ENCODE assay signal across 9 mouse cellular contexts in genomic region chr12:75670611-75671010, GRCm38 (mm10). TPM values are rescaled to one million over a fixed set of nuclear protein-coding genes. Genes with fewer than 3 reads are reported as not detected.
DNase-seq lines count a peak whose midpoint lies in the region; ATAC-seq lines count a peak whose summit lies in the region.
"Had no signal": no experiment of that assay in that cellular context is flagged by ENCODE, and none has a peak within 500 bp of the region (broad histone marks: within the 10 kb centered on the region; RNA-seq: fewer than 3 reads in every experiment).

No protein-coding gene starts in this region.

- DNase-seq in heart, postnatal 14 days = no peak
- peak; percentile 23 for DNase-seq in NIH3T3 (ENCODE audit: low read depth)
- DNase-seq in yolk sac, embryonic 10.5 days (ENCODE audit: low spot score) = no peak
- no peak for DNase-seq in layer of hippocampus, postnatal 14 days (ENCODE audit: low spot score in 2 of 2)
- no peak for DNase-seq in right cerebral cortex, postnatal 36 days (ENCODE audit: low spot score in 2 of 2)

- WGBS in heart, embryonic 16.5 days = 83% methylated on average over 6 of the region's 6 CpGs
- WGBS in forebrain, embryonic 16.5 days = 89% methylated on average over 6 of the region's 6 CpGs
- WGBS in macrophage (ENCODE audit: missing documents) = 85% methylated on average over 6 of the region's 6 CpGs

- peak overlapping the region; percentile 66 for H3K4me3 ChIP-seq in heart, embryonic 16.5 days (ENCODE audit: low read length)
- H3K4me3 ChIP-seq in forebrain, embryonic 16.5 days (replicated peaks; ENCODE audit: low read length) = peak overlapping the region; percentile 62
- H3K4me3 ChIP-seq in macrophage (ENCODE audit: inconsistent target) = peak overlapping the region; percentile 80

- H3K9ac ChIP-seq in heart, embryonic 16.5 days (ENCODE audit: low read length) = peak overlapping the region; percentile 77; the same call in 1 of the 2 replicates
- H3K9ac ChIP-seq in forebrain, embryonic 16.5 days (replicated peaks; ENCODE audit: low read depth, low read length) = peak overlapping the region; percentile 45; the same call in 1 of the 2 replicates

- H3K9me3 ChIP-seq in heart, embryonic 16.5 days (replicated peaks; ENCODE audit: control insufficient read depth, low read length) = no peaks in the 10 kb centered on the region
- no peaks in the 10 kb centered on the region for H3K9me3 ChIP-seq in forebrain, embryonic 16.5 days (ENCODE audit: control insufficient read depth, low read length)

- peaks cover 12% of the 10 kb centered on the region for H3K79me2 ChIP-seq in macrophage (ENCODE audit: inconsistent target)

- H3K36me3 ChIP-seq in heart, embryonic 16.5 days (ENCODE audit: control insufficient read depth, insufficient read depth) = no peaks in the 10 kb centered on the region
- no peaks in the 10 kb centered on the region for H3K36me3 ChIP-seq in forebrain, embryonic 16.5 days (ENCODE audit: control insufficient read depth, insufficient read depth)
- no peaks in the 10 kb centered on the region for H3K36me3 ChIP-seq in macrophage (ENCODE audit: inconsistent target)

- peaks cover 12% of the 10 kb centered on the region for H3K4me1 ChIP-seq in heart, embryonic 16.5 days (ENCODE audit: control insufficient read depth, insufficient read depth, low read length)
- peaks cover 11% of the 10 kb centered on the region for H3K4me1 ChIP-seq in forebrain, embryonic 16.5 days (replicated peaks; ENCODE audit: control insufficient read depth, insufficient read depth, low read length)

- ATAC-seq in heart, embryonic 16.5 days (replicated peaks; ENCODE audit: extremely low read depth, insufficient read depth, low FRiP score) = no peak
- no peak for ATAC-seq in forebrain, embryonic 16.5 days

- H3K27ac ChIP-seq in heart, embryonic 16.5 days (ENCODE audit: low read length) = no peak overlapping the region
- no peak overlapping the region for H3K27ac ChIP-seq in forebrain, embryonic 16.5 days (ENCODE audit: low read length)
- peak overlapping the region; percentile 88 for H3K27ac ChIP-seq in macrophage

- peak overlapping the region; percentile 70 for H3K4me2 ChIP-seq in heart, embryonic 16.5 days (ENCODE audit: low read depth, low read length)
- H3K4me2 ChIP-seq in forebrain, embryonic 16.5 days (ENCODE audit: low read length) = peak overlapping the region; percentile 76

- intact Hi-C loops in heart, postnatal 14 days (cut with DNase I) = no loop called here

- no peaks in the 10 kb centered on the region for H3K27me3 ChIP-seq in heart, embryonic 16.5 days (ENCODE audit: control insufficient read depth, insufficient read depth, low read length)
- no peaks in the 10 kb centered on the region for H3K27me3 ChIP-seq in forebrain, embryonic 16.5 days (replicated peaks; ENCODE audit: control insufficient read depth, insufficient read depth, low read length)
- H3K27me3 ChIP-seq: Patski had no signal

RNA-seq across cellular contexts. Expression of gene Wdr89, which starts 1.3 kb away (rescaled TPM):
- 5.3 and 10.9 TPM in 2 replicates for polyA plus RNA-seq in heart, embryonic 16.5 days (2015; fragmentation: Nextera tagmentation; extraction: Ambion mirVana)
- 1 to 10 TPM; 2.5 TPM for total RNA-seq in heart, postnatal 14 days (2021)
- polyA plus RNA-seq in forebrain, embryonic 16.5 days (2015; fragmentation: Nextera tagmentation; extraction: Ambion mirVana) = 8.5 and 8.6 TPM in 2 replicates
- 1 to 10 TPM in 9 of 26 experiments, under 1 TPM in 10, not detected in 7; 0.16 to 3.7 (median 0.99) TPM for total RNA-seq in macrophage (2018; cell fraction: chromatin; rRNA removed)
- 1 to 10 TPM; 1.2 to 3.5 (median 2.4) TPM for total RNA-seq in macrophage (2018; cell fraction: cytosol; rRNA removed)
- 1 to 10 TPM in 13 of 26 experiments, under 1 TPM in 13; 0.23 to 4.1 (median 0.99) TPM for total RNA-seq in macrophage (2018; cell fraction: nucleus; rRNA removed)
- 2.0 to 5.8 TPM (median 3.1 TPM) in 3 replicates for polyA plus RNA-seq in macrophage (2018)
- total RNA-seq in layer of hippocampus, postnatal 14 days (2021) = 1 to 10 TPM; 2.7 to 4.0 TPM
